Mouse (Mus musculus): ENCODE measurements around the gene Ccdc177. TPM values are rescaled to one million over a fixed set of nuclear protein-coding genes. Genes with fewer than 3 reads are reported as not detected.

Gene Ccdc177
- polyA plus RNA-seq, 1 experiment = not detected

DNA sequence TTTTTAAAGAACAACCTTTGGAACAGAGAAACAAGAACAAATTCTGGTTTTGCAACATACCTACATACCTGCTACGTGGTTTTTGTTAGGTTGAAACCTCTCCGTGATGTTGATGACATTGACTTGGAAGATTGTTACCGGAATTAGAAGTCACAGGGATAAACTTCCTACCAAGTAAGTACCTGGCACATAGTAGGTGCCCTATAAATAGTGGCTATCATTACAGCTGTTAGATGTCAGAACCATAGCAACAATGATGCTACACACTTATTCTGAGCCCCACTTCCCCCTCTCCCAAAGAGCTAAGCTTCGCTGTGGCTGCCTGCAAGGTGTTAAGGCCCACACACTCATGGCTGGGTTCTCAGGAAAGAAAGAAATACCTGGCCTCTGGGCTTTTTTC is 25.1 kb upstream of the Ccdc177 start:
- Histone ChIP-seq H3K36me3 (ENCODE audit: control insufficient read depth, insufficient read depth, low read length) (no peaks in the 10 kb centered on the region), H3K4me3 (ENCODE audit: extremely low read depth, insufficient read depth, insufficient read length) (no peak overlapping the region), H3K27ac (ENCODE audit: insufficient read depth, low read length) (no peak overlapping the region), H3K27me3 (ENCODE audit: control insufficient read depth, insufficient read depth, low read length) (no peaks in the 10 kb centered on the region; the same call in 1 of the 2 replicates), H3K4me1 (ENCODE audit: control insufficient read depth, insufficient read depth, insufficient read length) (no peaks in the 10 kb centered on the region; the same call in none of the 2 replicates)
- no peak for DNase-seq (ENCODE audit: low read depth in 1 of 2, low spot score in 2 of 2)
- 91% methylated on average over 4 of the region's 4 CpGs for WGBS
- TF ChIP-seq POLR2A (IDR thresholded peaks at IDR 0.05; ENCODE audit: low read depth, low read length) = no peak
- TF ChIP-seq CTCF (IDR thresholded peaks at IDR 0.05; ENCODE audit: extremely low read depth, insufficient read depth, insufficient read length, insufficient replicate concordance) = no peak

GRCm38 (mm10) chr12:80785005-80785404 is 24.5 kb upstream of the Ccdc177 start:
- H3K27me3 ChIP-seq (ENCODE audit: control insufficient read depth, insufficient read depth, low read length) = no peaks in the 10 kb centered on the region
- WGBS = 25% methylated on average over 5 of the region's 5 CpGs
- H3K36me3 ChIP-seq (ENCODE audit: control insufficient read depth, insufficient read depth, low read length) = no peaks in the 10 kb centered on the region
- no peak overlapping the region for H3K27ac ChIP-seq (ENCODE audit: insufficient read depth, low read length)
- no peak overlapping the region for H3K4me3 ChIP-seq (ENCODE audit: extremely low read depth, insufficient read depth, insufficient read length)
- H3K4me1 ChIP-seq (ENCODE audit: control insufficient read depth, insufficient read depth, insufficient read length) = no peaks in the 10 kb centered on the region; the same call in 1 of the 2 replicates
- TF ChIP-seq POLR2A (IDR thresholded peaks at IDR 0.05; ENCODE audit: low read depth, low read length) (no peak), CTCF (IDR thresholded peaks at IDR 0.05; ENCODE audit: extremely low read depth, insufficient read depth, insufficient read length, insufficient replicate concordance) (no peak)
- DNase-seq (ENCODE audit: low read depth in 1 of 2, low spot score in 2 of 2) = no peak

DNA sequence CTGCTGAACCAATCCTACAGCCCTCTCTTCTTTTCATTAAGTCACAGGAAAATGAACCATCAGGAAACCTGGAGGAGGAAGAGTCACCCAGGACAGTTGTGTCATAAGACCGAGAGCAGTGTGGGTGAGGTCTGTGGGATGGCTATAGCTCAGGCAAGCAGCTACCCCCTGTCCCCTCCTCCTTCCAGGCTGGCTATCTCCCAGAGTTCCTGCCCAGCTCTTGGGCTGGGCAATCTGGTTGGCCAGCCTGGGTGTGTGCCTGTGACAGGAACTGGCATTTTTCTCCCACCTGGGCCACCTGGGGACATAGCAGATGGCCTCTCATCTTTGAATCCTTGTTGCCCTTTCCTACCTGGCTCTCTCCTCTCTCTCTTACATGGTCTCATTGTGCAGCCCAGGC is 23.4 kb upstream of the Ccdc177 start:
- Histone ChIP-seq H3K4me1 (ENCODE audit: control insufficient read depth, insufficient read depth, insufficient read length) (no peaks in the 10 kb centered on the region), H3K27me3 (ENCODE audit: control insufficient read depth, insufficient read depth, low read length) (no peaks in the 10 kb centered on the region), H3K27ac (ENCODE audit: insufficient read depth, low read length) (no peak overlapping the region), H3K36me3 (ENCODE audit: control insufficient read depth, insufficient read depth, low read length) (no peaks in the 10 kb centered on the region), H3K4me3 (ENCODE audit: extremely low read depth, insufficient read depth, insufficient read length) (no peak overlapping the region)
- 76% methylated on average over 1 of the region's 1 CpGs for WGBS
- TF ChIP-seq POLR2A (IDR thresholded peaks at IDR 0.05; ENCODE audit: low read depth, low read length) (no peak), CTCF (IDR thresholded peaks at IDR 0.05; ENCODE audit: extremely low read depth, insufficient read depth, insufficient read length, insufficient replicate concordance) (no peak)
- DNase-seq (ENCODE audit: low read depth in 1 of 2, low spot score in 2 of 2) = no peak

DNA sequence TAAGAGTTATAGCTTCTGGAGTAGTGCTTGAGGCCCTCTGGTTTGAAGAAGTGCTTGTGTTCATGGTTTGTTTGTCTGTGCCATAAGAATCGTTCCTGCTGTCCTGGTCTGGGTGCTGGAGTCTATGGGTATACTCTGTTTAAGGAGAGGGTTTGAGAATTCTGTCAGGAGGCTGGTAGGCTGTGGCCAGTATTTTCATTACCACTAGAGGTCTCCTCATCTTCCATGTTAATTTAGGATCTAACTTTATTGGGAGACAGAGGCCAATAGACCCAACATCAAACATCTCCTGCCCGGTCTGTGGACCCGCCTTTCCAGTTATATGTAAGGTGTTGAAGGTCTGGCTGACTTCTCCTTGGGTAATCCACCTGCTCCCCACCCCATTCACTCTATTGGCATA is 22.4 kb upstream of the Ccdc177 start:
- Histone ChIP-seq H3K4me1 (ENCODE audit: control insufficient read depth, insufficient read depth, insufficient read length) (no peaks in the 10 kb centered on the region), H3K4me3 (ENCODE audit: extremely low read depth, insufficient read depth, insufficient read length) (no peak overlapping the region), H3K36me3 (ENCODE audit: control insufficient read depth, insufficient read depth, low read length) (no peaks in the 10 kb centered on the region), H3K27me3 (ENCODE audit: control insufficient read depth, insufficient read depth, low read length) (no peaks in the 10 kb centered on the region), H3K27ac (ENCODE audit: insufficient read depth, low read length) (no peak overlapping the region)
- DNase-seq (ENCODE audit: low read depth in 1 of 2, low spot score in 2 of 2) = no peak
- WGBS = 58% methylated on average over 3 of the region's 3 CpGs
- no peak for TF ChIP-seq CTCF (IDR thresholded peaks at IDR 0.05; ENCODE audit: extremely low read depth, insufficient read depth, insufficient read length, insufficient replicate concordance)
- no peak for TF ChIP-seq POLR2A (IDR thresholded peaks at IDR 0.05; ENCODE audit: low read depth, low read length)

GRCm38 (mm10) chr12:80782190-80782589 is 21.7 kb upstream of the Ccdc177 start:
- H3K36me3 ChIP-seq (ENCODE audit: control insufficient read depth, insufficient read depth, low read length) = no peaks in the 10 kb centered on the region
- no peak overlapping the region for H3K4me3 ChIP-seq (ENCODE audit: extremely low read depth, insufficient read depth, insufficient read length)
- no peaks in the 10 kb centered on the region for H3K27me3 ChIP-seq (ENCODE audit: control insufficient read depth, insufficient read depth, low read length)
- WGBS = 88% methylated on average over 3 of the region's 3 CpGs
- no peak overlapping the region for H3K27ac ChIP-seq (ENCODE audit: insufficient read depth, low read length)
- TF ChIP-seq POLR2A (IDR thresholded peaks at IDR 0.05; ENCODE audit: low read depth, low read length) (no peak), CTCF (IDR thresholded peaks at IDR 0.05; ENCODE audit: extremely low read depth, insufficient read depth, insufficient read length, insufficient replicate concordance) (no peak)
- DNase-seq (ENCODE audit: low read depth in 1 of 2, low spot score in 2 of 2) = no peak
- no peaks in the 10 kb centered on the region for H3K4me1 ChIP-seq (ENCODE audit: control insufficient read depth, insufficient read depth, insufficient read length)

GRCm38 (mm10) chr12:80779760-80780159 is 19.3 kb upstream of the Ccdc177 start:
- no peaks in the 10 kb centered on the region for H3K36me3 ChIP-seq (ENCODE audit: control insufficient read depth, insufficient read depth, low read length)
- H3K4me3 ChIP-seq (ENCODE audit: extremely low read depth, insufficient read depth, insufficient read length) = no peak overlapping the region
- WGBS = 93% methylated on average over 4 of the region's 4 CpGs
- no peaks in the 10 kb centered on the region for H3K4me1 ChIP-seq (ENCODE audit: control insufficient read depth, insufficient read depth, insufficient read length)
- no peak overlapping the region for H3K27ac ChIP-seq (ENCODE audit: insufficient read depth, low read length)
- no peak for TF ChIP-seq CTCF (IDR thresholded peaks at IDR 0.05; ENCODE audit: extremely low read depth, insufficient read depth, insufficient read length, insufficient replicate concordance)
- TF ChIP-seq POLR2A (IDR thresholded peaks at IDR 0.05; ENCODE audit: low read depth, low read length) = no peak
- DNase-seq (ENCODE audit: low read depth in 1 of 2, low spot score in 2 of 2) = no peak
- H3K27me3 ChIP-seq (ENCODE audit: control insufficient read depth, insufficient read depth, low read length) = no peaks in the 10 kb centered on the region

GRCm38 (mm10) chr12:80778188-80778936 is 17.9 kb upstream of the Ccdc177 start:
- H3K4me1 ChIP-seq (ENCODE audit: control insufficient read depth, insufficient read depth, insufficient read length) = no peaks in the 10 kb centered on the region
- DNase-seq (ENCODE audit: low read depth in 1 of 2, low spot score in 2 of 2) = no peak
- TF ChIP-seq CTCF (IDR thresholded peaks at IDR 0.05; ENCODE audit: extremely low read depth, insufficient read depth, insufficient read length, insufficient replicate concordance) (no peak), POLR2A (IDR thresholded peaks at IDR 0.05; ENCODE audit: low read depth, low read length) (no peak)

More at GRCm38 (mm10) chr12:80778188-80778936, 17.9 kb upstream of the Ccdc177 start:
- WGBS = 56% methylated on average over 16 of the region's 16 CpGs
- no peak overlapping the region for H3K4me3 ChIP-seq (ENCODE audit: extremely low read depth, insufficient read depth, insufficient read length)
- H3K27ac ChIP-seq (ENCODE audit: insufficient read depth, low read length) = 0 out of 2 replicates have a peak overlapping the region, but pooled peaks have one; percentile 46
- H3K27me3 ChIP-seq (ENCODE audit: control insufficient read depth, insufficient read depth, low read length) = no peaks in the 10 kb centered on the region
- no peaks in the 10 kb centered on the region for H3K36me3 ChIP-seq (ENCODE audit: control insufficient read depth, insufficient read depth, low read length)
